In genomic region chr19:32818759-32819158, GRCm38 (mm10) we compare ENCODE assay signal across 30 mouse cellular contexts.
A peak's percentile ranks its signal among the peaks of the same experiment; 100 is the strongest.
DNase-seq lines count a peak whose midpoint lies in the region; ATAC-seq and TF ChIP-seq lines count a peak whose summit lies in the region.
"Had no signal": no experiment of that assay in that cellular context is flagged by ENCODE, and none has a peak within 500 bp of the region (broad histone marks: within the 10 kb centered on the region; RNA-seq: fewer than 3 reads in every experiment).

No protein-coding gene starts in this region.

- peaks cover 24% of the 10 kb centered on the region for H3K36me3 ChIP-seq in forebrain, embryonic 13.5 days (ENCODE audit: poor library complexity, severe bottlenecking)
- H3K36me3 ChIP-seq in forebrain, embryonic 15.5 days, result peaks cover 20% of the 10 kb centered on the region
- no peaks in the 10 kb centered on the region; the same call in 1 of the 2 replicates for H3K36me3 ChIP-seq in hindbrain, embryonic 16.5 days (ENCODE audit: control insufficient read depth, insufficient read depth, low read length)
- H3K36me3 ChIP-seq in hindbrain, postnatal 0 days (ENCODE audit: insufficient read depth, low read length), result peaks cover 3% of the 10 kb centered on the region; the same call in 1 of the 2 replicates
- H3K36me3 ChIP-seq in neural tube, embryonic 12.5 days, result peaks cover 7% of the 10 kb centered on the region; the same call in 1 of the 2 replicates
- peaks cover 6% of the 10 kb centered on the region; the same call in 1 of the 2 replicates for H3K36me3 ChIP-seq in neural tube, embryonic 15.5 days

- TF ChIP-seq CTCF in hindbrain, postnatal 0 days (IDR thresholded peaks at IDR 0.05; ENCODE audit: low read depth), result no peak

- no peak overlapping the region for H3K9ac ChIP-seq in forebrain, embryonic 13.5 days
- H3K9ac ChIP-seq in forebrain, embryonic 15.5 days (replicated peaks), result no peak overlapping the region
- H3K9ac ChIP-seq in hindbrain, embryonic 16.5 days (ENCODE audit: low read depth, low read length), result no peak overlapping the region
- no peak overlapping the region for H3K9ac ChIP-seq in hindbrain, postnatal 0 days (replicated peaks; ENCODE audit: low read length)
- no peak overlapping the region for H3K9ac ChIP-seq in neural tube, embryonic 12.5 days
- H3K9ac ChIP-seq in neural tube, embryonic 15.5 days (replicated peaks), result no peak overlapping the region
- H3K9ac ChIP-seq: embryonic facial prominence, embryonic 13.5 days; heart, embryonic 12.5 days; heart, embryonic 15.5 days; hindbrain, embryonic 15.5 days had no signal

- H3K4me3 ChIP-seq in forebrain, embryonic 13.5 days, result no peak overlapping the region
- H3K4me3 ChIP-seq in forebrain, embryonic 15.5 days, result no peak overlapping the region
- H3K4me3 ChIP-seq in hindbrain, embryonic 16.5 days (ENCODE audit: low read length), result no peak overlapping the region
- H3K4me3 ChIP-seq in hindbrain, postnatal 0 days (ENCODE audit: low read length), result no peak overlapping the region
- H3K4me3 ChIP-seq in neural tube, embryonic 12.5 days, result no peak overlapping the region
- no peak overlapping the region for H3K4me3 ChIP-seq in neural tube, embryonic 15.5 days (replicated peaks)
- H3K4me3 ChIP-seq: embryonic facial prominence, embryonic 10.5 days; embryonic facial prominence, embryonic 13.5 days; erythroblast, embryonic 14.5 days; heart, embryonic 12.5 days; heart, embryonic 15.5 days; hindbrain, embryonic 10.5 days; hindbrain, embryonic 15.5 days had no signal

- no peak overlapping the region for H3K4me2 ChIP-seq in forebrain, embryonic 13.5 days
- no peak overlapping the region for H3K4me2 ChIP-seq in forebrain, embryonic 15.5 days (replicated peaks)
- H3K4me2 ChIP-seq in hindbrain, embryonic 16.5 days (ENCODE audit: low read length), result no peak overlapping the region
- no peak overlapping the region for H3K4me2 ChIP-seq in hindbrain, postnatal 0 days (ENCODE audit: low read depth, low read length)
- H3K4me2 ChIP-seq in neural tube, embryonic 12.5 days (replicated peaks), result no peak overlapping the region
- H3K4me2 ChIP-seq in neural tube, embryonic 15.5 days, result no peak overlapping the region
- H3K4me2 ChIP-seq: embryonic facial prominence, embryonic 13.5 days; heart, embryonic 12.5 days; heart, embryonic 15.5 days; hindbrain, embryonic 15.5 days had no signal

- no peak overlapping the region for H3K27ac ChIP-seq in forebrain, embryonic 13.5 days
- H3K27ac ChIP-seq in forebrain, embryonic 15.5 days (replicated peaks), result no peak overlapping the region
- H3K27ac ChIP-seq in hindbrain, embryonic 16.5 days (ENCODE audit: low read depth, low read length), result no peak overlapping the region
- H3K27ac ChIP-seq in hindbrain, postnatal 0 days, result no peak overlapping the region
- no peak overlapping the region for H3K27ac ChIP-seq in neural tube, embryonic 12.5 days
- no peak overlapping the region for H3K27ac ChIP-seq in neural tube, embryonic 15.5 days (replicated peaks)
- H3K27ac ChIP-seq: embryonic facial prominence, embryonic 10.5 days; embryonic facial prominence, embryonic 13.5 days; heart, embryonic 15.5 days; hindbrain, embryonic 10.5 days; hindbrain, embryonic 15.5 days had no signal

- 53% methylated on average over 4 of the region's 4 CpGs for WGBS in forebrain, embryonic 13.5 days
- WGBS in forebrain, embryonic 15.5 days, result 43% methylated on average over 4 of the region's 4 CpGs
- 44% methylated on average over 4 of the region's 4 CpGs for WGBS in hindbrain, embryonic 16.5 days
- 44% methylated on average over 4 of the region's 4 CpGs for WGBS in hindbrain, postnatal 0 days
- WGBS in neural tube, embryonic 12.5 days, result 61% methylated on average over 4 of the region's 4 CpGs
- 46% methylated on average over 4 of the region's 4 CpGs for WGBS in neural tube, embryonic 15.5 days

- H3K27me3 ChIP-seq in forebrain, embryonic 13.5 days, result no peaks in the 10 kb centered on the region
- no peaks in the 10 kb centered on the region for H3K27me3 ChIP-seq in forebrain, embryonic 15.5 days
- no peaks in the 10 kb centered on the region for H3K27me3 ChIP-seq in hindbrain, embryonic 16.5 days (replicated peaks; ENCODE audit: control insufficient read depth, insufficient read depth, low read length)
- H3K27me3 ChIP-seq in hindbrain, postnatal 0 days (ENCODE audit: insufficient read depth, low read length), result no peaks in the 10 kb centered on the region
- no peaks in the 10 kb centered on the region for H3K27me3 ChIP-seq in neural tube, embryonic 12.5 days (replicated peaks)
- no peaks in the 10 kb centered on the region for H3K27me3 ChIP-seq in neural tube, embryonic 15.5 days (replicated peaks)
- H3K27me3 ChIP-seq: embryonic facial prominence, embryonic 13.5 days; heart, embryonic 12.5 days; heart, embryonic 15.5 days; hindbrain, embryonic 15.5 days had no signal

- 0 out of 2 replicates have a peak, but pooled peaks have one; percentile 38 for ATAC-seq in forebrain, embryonic 13.5 days
- no peak for ATAC-seq in forebrain, embryonic 15.5 days (replicated peaks)
- ATAC-seq in hindbrain, embryonic 16.5 days, result peak; percentile 14; the same call in 1 of the 2 replicates
- ATAC-seq in hindbrain, postnatal 0 days, result no peak
- ATAC-seq in neural tube, embryonic 12.5 days (ENCODE audit: low FRiP score, low read depth), result 0 out of 2 replicates have a peak, but pooled peaks have one; percentile 37
- ATAC-seq in neural tube, embryonic 15.5 days (ENCODE audit: low FRiP score), result no peak
- ATAC-seq: forebrain, embryonic 14.5 days; inflammation-experienced regulatory T-cells, adult 6 months; intestine, embryonic 16.5 days had no signal

- no peak for DNase-seq in hindbrain, postnatal 0 days (ENCODE audit: low spot score)
- DNase-seq in brain, adult 2 months (ENCODE audit: low read depth, low spot score), result peak; percentile 31
- DNase-seq in natural killer cell, adult 2 months (ENCODE audit: low spot score in 2 of 2), result no peak
- DNase-seq: adrenal gland, adult 2 months; adrenal gland, postnatal 14 days; B cell, adult 2 months; cerebellum, adult 11-12 months; cerebellum, adult 8-10 months; cerebellum, postnatal 10 days; cerebellum, postnatal 36 days; embryo, embryonic 11 days; gastrocnemius, postnatal 25 days; heart, adult 18-20 months; heart, postnatal 10 days; heart, postnatal 36 days had no signal

- H3K4me1 ChIP-seq in forebrain, embryonic 13.5 days, result peaks cover 4% of the 10 kb centered on the region; the same call in 1 of the 2 replicates
- H3K4me1 ChIP-seq in forebrain, embryonic 15.5 days, result no peaks in the 10 kb centered on the region
- no peaks in the 10 kb centered on the region for H3K4me1 ChIP-seq in hindbrain, embryonic 16.5 days (ENCODE audit: control insufficient read depth, insufficient read depth, low read depth, low read length)
- H3K4me1 ChIP-seq in hindbrain, postnatal 0 days (ENCODE audit: insufficient read depth, low read length), result no peaks in the 10 kb centered on the region
- no peaks in the 10 kb centered on the region for H3K4me1 ChIP-seq in neural tube, embryonic 12.5 days
- no peaks in the 10 kb centered on the region for H3K4me1 ChIP-seq in neural tube, embryonic 15.5 days
- H3K4me1 ChIP-seq: embryonic facial prominence, embryonic 10.5 days; embryonic facial prominence, embryonic 13.5 days; heart, embryonic 12.5 days; heart, embryonic 15.5 days; hindbrain, embryonic 15.5 days had no signal

- H3K9me3 ChIP-seq in forebrain, embryonic 13.5 days (replicated peaks), result no peaks in the 10 kb centered on the region
- no peaks in the 10 kb centered on the region for H3K9me3 ChIP-seq in forebrain, embryonic 15.5 days
- no peaks in the 10 kb centered on the region for H3K9me3 ChIP-seq in hindbrain, embryonic 16.5 days (ENCODE audit: control insufficient read depth, low read length)
- H3K9me3 ChIP-seq in hindbrain, postnatal 0 days (ENCODE audit: low read length), result no peaks in the 10 kb centered on the region
- no peaks in the 10 kb centered on the region for H3K9me3 ChIP-seq in neural tube, embryonic 12.5 days
- no peaks in the 10 kb centered on the region for H3K9me3 ChIP-seq in neural tube, embryonic 15.5 days (replicated peaks)
- H3K9me3 ChIP-seq: embryonic facial prominence, embryonic 10.5 days; embryonic facial prominence, embryonic 13.5 days; heart, embryonic 12.5 days; heart, embryonic 15.5 days; hindbrain, embryonic 10.5 days; hindbrain, embryonic 15.5 days had no signal

Comparison
In these comparisons a context has a peak if more than half of its experiments do, and no peak if none do; other contexts are left out.
1. ATAC-seq: peak in forebrain, embryonic 13.5 days (single experiment), hindbrain, embryonic 16.5 days (single experiment) and neural tube, embryonic 12.5 days (single experiment); none in forebrain, embryonic 15.5 days (single experiment), hindbrain, postnatal 0 days (single experiment) and neural tube, embryonic 15.5 days (single experiment).